8 mouse cellular contexts compared by ENCODE assay signal in genomic region chr4:99766753-99767152, GRCm38 (mm10). TPM values are rescaled to one million over a fixed set of nuclear protein-coding genes. Genes with fewer than 3 reads are reported as not detected.
A peak's percentile ranks its signal among the peaks of the same experiment; 100 is the strongest.
DNase-seq lines count a peak whose midpoint lies in the region; ATAC-seq and TF ChIP-seq lines count a peak whose summit lies in the region.

No protein-coding gene starts in this region.

- no peaks in the 10 kb centered on the region for H3K79me2 ChIP-seq in CH12.LX (replicated peaks; ENCODE audit: control insufficient read depth, extremely low read depth, insufficient read depth, poor library complexity, severe bottlenecking)

- no peaks in the 10 kb centered on the region for H3K9me3 ChIP-seq in CH12.LX (replicated peaks; ENCODE audit: low read length)
- no peaks in the 10 kb centered on the region for H3K9me3 ChIP-seq in hindbrain, postnatal 0 days (ENCODE audit: low read length)

- H3K9ac ChIP-seq in CH12.LX (ENCODE audit: insufficient read depth, low read depth), result no peak overlapping the region
- H3K9ac ChIP-seq in hindbrain, postnatal 0 days (replicated peaks; ENCODE audit: low read length), result no peak overlapping the region

- peak; percentile 44 for TF ChIP-seq RAD21 in CH12.LX (IDR thresholded peaks at IDR 0.05; ENCODE audit: low read depth, low read length)

- whole genome bisulfite sequencing in hindbrain, postnatal 0 days, result 39% methylated on average over 1 of the region's 1 CpGs

- H3K4me1 ChIP-seq in CH12.LX (ENCODE audit: control insufficient read depth in 1 of 2, insufficient read depth in 2 of 2), result peaks cover 0 to 17% of the 10 kb centered on the region in 2 experiments; a peak in 2 of 4 replicates
- no peaks in the 10 kb centered on the region for H3K4me1 ChIP-seq in hindbrain, postnatal 0 days (ENCODE audit: insufficient read depth, low read length)

- no peak overlapping the region for H3K27ac ChIP-seq in CH12.LX (ENCODE audit: insufficient read depth, low read depth)
- no peak overlapping the region for H3K27ac ChIP-seq in hindbrain, postnatal 0 days

- peaks cover 5 to 37% of the 10 kb centered on the region in 2 experiments for H3K36me3 ChIP-seq in CH12.LX (replicated peaks in 1 of 2; ENCODE audit: control insufficient read depth in 1 of 2, insufficient read depth in 1 of 2, low read length in 1 of 2)
- H3K36me3 ChIP-seq in hindbrain, postnatal 0 days (ENCODE audit: insufficient read depth, low read length), result no peaks in the 10 kb centered on the region

- ATAC-seq in hindbrain, postnatal 0 days, result peak; percentile 72; the same call in 1 of the 2 replicates

- TF ChIP-seq CTCF in CH12.LX (conservative IDR thresholded peaks at IDR 0.05 in 1 of 2, IDR thresholded peaks at IDR 0.05 in 1 of 2; ENCODE audit: low read depth in 2 of 2, low read length in 2 of 2), result peak in 1 of 2 experiments; percentile 53; a peak in 2 of 4 replicates
- TF ChIP-seq CTCF in hindbrain, postnatal 0 days (IDR thresholded peaks at IDR 0.05; ENCODE audit: low read depth), result peak; percentile 63

- no peak for TF ChIP-seq POLR2A in CH12.LX (IDR thresholded peaks at IDR 0.05; ENCODE audit: low read depth, low read length)

- DNase-seq in gastrocnemius, adult 18-20 months (ENCODE audit: low spot score), result peak; percentile 18
- DNase-seq in gastrocnemius, adult 8-10 months (ENCODE audit: low spot score in 2 of 2), result no peak
- peak; percentile 10 for DNase-seq in CH12.LX (ENCODE audit: extremely low read depth)
- DNase-seq in cerebellum, postnatal 36 days, result peak; percentile 6 to 10
- DNase-seq in hindbrain, postnatal 0 days (ENCODE audit: low spot score), result peak; percentile 47
- DNase-seq in skeletal muscle tissue, adult 2 months (ENCODE audit: low read depth, low spot score), result peak; percentile 1
- DNase-seq in spleen, postnatal 14 days (ENCODE audit: low spot score in 2 of 2), result no peak
- DNase-seq in thymus, postnatal 36 days, result no peak

- dilution Hi-C loops in CH12.LX (cut with MboI; ENCODE audit: extremely low pct_ligation_motif_present, extremely low pct_unique_long_range_greater_than_20kb, low sequenced_read_pairs), result no loop called here

- H3K27me3 ChIP-seq in CH12.LX (replicated peaks), result no peaks in the 10 kb centered on the region
- H3K27me3 ChIP-seq in hindbrain, postnatal 0 days (ENCODE audit: insufficient read depth, low read length), result no peaks in the 10 kb centered on the region

- TF ChIP-seq EP300 in CH12.LX (IDR thresholded peaks at IDR 0.05; ENCODE audit: low read length), result no peak

- in situ Hi-C loops in CH12.LX (cut with MboI; ENCODE audit: low pct_ligation_motif_present, low pct_unique_long_range_greater_than_20kb, low sequenced_read_pairs), result no loop called here

- no peak overlapping the region for H3K4me3 ChIP-seq in CH12.LX (replicated peaks in 1 of 3; ENCODE audit: low read depth in 2 of 3, low read length in 2 of 3, poor library complexity in 1 of 3)
- H3K4me3 ChIP-seq in hindbrain, postnatal 0 days (ENCODE audit: low read length), result no peak overlapping the region

- H3K4me2 ChIP-seq in CH12.LX (ENCODE audit: insufficient read depth, low read depth, poor library complexity, severe bottlenecking), result no peak overlapping the region
- H3K4me2 ChIP-seq in hindbrain, postnatal 0 days (ENCODE audit: low read depth, low read length), result no peak overlapping the region

TF ChIP-seq in CH12.LX, 34 proteins besides CTCF, POLR2A, EP300 and RAD21:
- TF ChIP-seq ETS1 (conservative IDR thresholded peaks at IDR 0.05; ENCODE audit: low read depth, low read length) (no peak), SMC3 (IDR thresholded peaks at IDR 0.05; ENCODE audit: low read depth, low read length) (peak; percentile 30), MAFK (IDR thresholded peaks at IDR 0.05; ENCODE audit: insufficient replicate concordance, low read length) (no peak)

RNA-seq across cellular contexts. Expression of gene Alg6, which starts 51.3 kb away (rescaled TPM):
- 1 to 10 TPM; 5.2 to 7.5 TPM for total RNA-seq in gastrocnemius, adult 18-20 months (2021)
- 1 to 10 TPM; 4.3 to 8.4 (median 6.1) TPM for total RNA-seq in gastrocnemius, adult 8-10 months (2022)
- total RNA-seq in CH12.LX (2012; rRNA removed) (20.4 and 22.6 TPM in 2 replicates), CH12.LX (2014; rRNA removed) (30.4 and 33.2 TPM in 2 replicates)
- polyA plus RNA-seq in CH12.LX (2012; ENCODE audit: insufficient read length, low read depth), result 13.7 and 19.1 TPM in 2 replicates
- total RNA-seq in hindbrain, postnatal 0 days (2014; rRNA removed), result 20.7 and 41.8 TPM in 2 replicates
- polyA plus RNA-seq in hindbrain, postnatal 0 days (2015; fragmentation: Nextera tagmentation; extraction: Ambion mirVana), result 14.8 and 14.9 TPM in 2 replicates

Comparison
In these comparisons a context has a peak if more than half of its experiments do, and no peak if none do; other contexts are left out.
1. DNase-seq: peak in gastrocnemius, adult 18-20 months (single experiment), CH12.LX (single experiment), cerebellum, postnatal 36 days (2 of 2), hindbrain, postnatal 0 days (single experiment) and skeletal muscle tissue, adult 2 months (single experiment); none in gastrocnemius, adult 8-10 months (0 of 2), spleen, postnatal 14 days (0 of 2) and thymus, postnatal 36 days (0 of 2).